Mouse (Mus musculus) layer of hippocampus, adult 11-12 months (tissue): ENCODE results near the gene Polq.
A peak's percentile ranks its signal among the peaks of the same experiment; 100 is the strongest.

Experiments
- DNase-seq: peaks from one replicate; pipeline ENCODE4 v3.0.0; 2022; ENCODE audit warnings: low spot score

The Polq gene

GRCm38 (mm10) chr16:37011061-37011921, at the start of gene Polq:
TSS of gene Polq (plus strand) at chr16:37011786.
- peak; percentile 93 for DNase-seq

- no peak for DNase-seq
These were observed 48.2 kb upstream of the Polq start for GRCm38 (mm10) chr16:36963415-36963814.

DNA sequence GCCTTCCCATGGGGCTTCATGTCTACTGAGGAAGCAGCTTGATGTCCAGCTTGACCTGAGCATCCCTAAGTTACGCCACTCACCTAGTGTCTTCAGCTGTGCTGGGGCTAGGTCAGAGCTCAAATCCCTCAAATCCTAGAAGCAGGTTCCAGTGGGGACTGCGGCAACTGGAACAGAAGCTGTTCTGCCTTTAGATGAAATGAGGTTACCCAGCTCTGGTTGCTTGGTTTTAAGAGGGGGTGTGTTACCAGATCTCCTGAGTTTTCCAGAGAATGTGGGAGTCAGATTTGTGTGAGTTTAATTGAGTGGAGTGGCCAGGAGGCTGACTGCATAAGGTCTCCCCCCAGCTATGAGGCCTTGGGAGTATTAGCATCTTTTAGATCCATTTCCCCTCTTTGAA, 32.5 kb upstream of the Polq start:
- no peak for DNase-seq

DNA sequence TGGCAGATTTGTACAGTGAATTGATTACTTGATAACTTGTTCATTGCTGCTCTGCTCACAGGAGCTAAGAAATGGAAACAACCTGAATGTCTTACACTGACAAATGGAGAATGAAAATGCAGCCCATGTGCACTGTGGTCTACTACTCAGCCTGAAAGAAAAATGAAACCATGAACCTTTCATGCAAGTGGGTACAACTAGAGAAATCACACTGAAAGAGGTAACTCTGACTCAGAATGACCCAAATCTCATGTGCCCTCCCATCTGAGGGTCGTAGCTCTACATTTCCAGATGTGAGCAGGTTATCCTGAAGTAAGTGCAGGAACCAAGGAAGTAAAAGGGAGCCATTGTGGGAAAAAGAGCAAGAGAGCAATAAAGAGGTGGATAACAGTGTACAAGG, 27.8 kb upstream of the Polq start:
- no peak for DNase-seq

DNA sequence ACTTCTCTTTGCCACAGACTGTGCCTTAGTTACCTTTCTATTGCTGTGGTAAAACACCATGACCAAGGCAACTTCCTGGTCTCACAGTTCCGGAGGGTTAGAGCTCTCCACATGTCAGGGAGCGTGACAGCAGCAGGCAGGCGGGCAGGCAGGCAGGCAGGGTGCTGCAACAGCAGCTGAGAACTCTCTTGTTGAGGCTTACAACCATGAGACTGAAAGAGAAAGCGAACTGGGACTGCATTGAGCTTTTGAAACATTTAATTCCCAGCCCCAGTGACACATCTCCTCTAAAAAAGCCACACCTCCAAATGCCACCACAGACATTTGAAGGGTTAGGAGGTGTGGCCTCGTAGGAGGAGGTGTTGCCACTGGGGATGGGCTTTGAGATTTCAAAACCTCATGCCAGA, 25.9 kb upstream of the Polq start:
- DNase-seq, result peak; percentile 11

- no peak for DNase-seq
These were observed 24.2 kb upstream of the Polq start for GRCm38 (mm10) chr16:36987399-36987798.

GRCm38 (mm10) chr16:36988066-36988465, 23.5 kb upstream of the Polq start:
- DNase-seq, result no peak

DNA sequence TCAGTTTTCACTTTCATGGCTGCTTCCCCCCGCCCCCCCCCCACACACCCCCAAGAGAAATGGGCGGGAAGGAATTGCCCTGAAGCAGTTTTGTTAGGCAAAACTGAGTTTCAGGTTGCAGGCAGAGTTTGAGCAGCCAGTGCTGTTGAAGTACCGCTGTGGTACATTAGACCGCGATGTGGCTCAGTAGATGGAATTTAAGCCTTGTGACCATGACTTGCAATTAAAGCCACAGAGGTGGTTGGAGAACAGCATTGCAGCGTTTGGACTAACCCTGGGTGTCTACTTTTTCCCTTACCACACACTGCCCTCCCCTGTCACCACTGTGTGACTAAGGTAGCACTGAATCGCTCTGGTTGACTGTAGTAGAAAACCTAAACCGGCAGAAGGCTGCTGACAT, 22.1 kb upstream of the Polq start:
- no peak for DNase-seq

DNA sequence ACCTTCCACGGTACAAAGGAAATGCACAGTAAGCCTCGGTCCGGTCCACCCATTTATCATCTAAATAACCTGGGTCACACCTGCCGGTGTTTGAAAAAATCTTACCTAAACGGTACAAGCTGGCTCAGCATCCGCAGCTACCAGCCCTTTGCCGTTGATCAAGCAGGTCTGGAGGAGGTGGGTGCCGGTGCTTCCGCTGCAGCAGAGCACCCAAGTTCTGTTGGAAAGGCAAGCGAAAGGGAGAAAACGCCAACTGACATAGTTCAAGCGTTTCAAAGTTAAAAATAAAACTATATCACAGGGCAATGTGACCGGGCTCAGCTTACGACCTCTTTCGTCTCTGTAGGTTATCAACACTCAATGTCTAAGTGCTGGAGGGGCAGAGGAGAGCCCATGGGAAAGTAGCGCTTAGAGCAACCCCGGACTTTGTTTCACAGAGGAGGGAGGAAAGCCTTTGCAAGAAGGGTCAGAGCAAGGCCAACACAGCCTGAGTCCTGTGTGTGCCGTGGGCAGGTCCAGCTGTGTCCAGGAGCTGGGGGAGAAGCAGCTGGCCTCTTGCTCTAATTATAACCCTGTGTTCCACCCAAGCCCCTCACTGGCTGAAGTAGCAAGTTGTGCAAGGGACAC, 21.5 kb upstream of the Polq start, which contains the start of gene Fbxo40:
Gene Fbxo40 (minus strand): TSS at position 469 of the 627 bp plus-strand sequence.
- no peak for DNase-seq

DNA sequence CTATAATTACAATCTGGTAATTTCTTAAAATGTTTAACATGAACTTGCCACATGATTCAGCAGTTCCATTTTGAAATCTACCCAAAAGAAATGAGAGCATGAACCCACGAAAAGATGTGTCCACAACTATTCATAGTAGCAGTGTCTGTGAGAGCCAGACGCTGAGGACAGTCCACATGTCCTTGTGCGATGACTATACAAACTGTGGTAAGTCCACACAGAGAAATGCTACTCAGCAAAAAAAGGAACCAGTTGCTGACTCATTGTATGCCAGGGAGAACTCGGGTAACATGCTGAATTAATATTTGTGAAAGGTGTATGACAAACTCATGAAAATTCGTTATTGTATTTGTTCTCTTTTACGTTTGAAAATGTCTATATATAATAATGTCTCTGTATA, 13.9 kb upstream of the Polq start:
- DNase-seq, result no peak

DNA sequence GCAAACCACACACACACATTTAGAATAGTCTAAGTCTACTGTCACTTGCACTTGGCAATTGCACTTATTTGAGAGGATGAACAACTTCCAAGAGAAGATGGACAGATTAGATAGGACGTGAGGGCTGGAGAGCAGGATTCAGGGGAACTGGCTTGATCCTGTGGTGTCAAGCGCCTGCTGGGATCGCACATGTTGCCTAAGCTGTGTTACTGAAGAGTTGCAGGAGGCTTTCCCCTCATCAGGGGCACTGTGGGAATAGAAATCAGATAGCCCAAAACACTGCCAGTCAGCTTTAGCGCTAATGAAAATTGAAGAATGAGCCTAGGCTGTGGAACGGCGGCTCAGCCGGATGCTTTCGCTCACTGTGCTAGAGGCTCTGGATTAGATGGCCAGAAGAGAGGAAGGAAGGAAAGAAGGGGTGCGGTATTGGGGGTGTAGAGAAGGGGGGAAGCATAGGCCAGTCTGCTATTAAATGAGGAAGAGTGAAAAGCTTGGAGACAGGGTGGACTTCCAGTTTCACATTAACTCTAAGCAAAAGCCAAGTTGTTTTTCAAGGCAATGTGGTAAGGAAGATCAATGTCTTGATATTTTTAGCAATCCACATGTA, 12.1 kb upstream of the Polq start:
- no peak for DNase-seq

- DNase-seq, result no peak
These were observed 2.3 kb upstream of the Polq start for GRCm38 (mm10) chr16:37009262-37009661.

GRCm38 (mm10) chr16:37010370-37010769, 1.2 kb upstream of the Polq start:
- DNase-seq, result peak; percentile 47

DNA sequence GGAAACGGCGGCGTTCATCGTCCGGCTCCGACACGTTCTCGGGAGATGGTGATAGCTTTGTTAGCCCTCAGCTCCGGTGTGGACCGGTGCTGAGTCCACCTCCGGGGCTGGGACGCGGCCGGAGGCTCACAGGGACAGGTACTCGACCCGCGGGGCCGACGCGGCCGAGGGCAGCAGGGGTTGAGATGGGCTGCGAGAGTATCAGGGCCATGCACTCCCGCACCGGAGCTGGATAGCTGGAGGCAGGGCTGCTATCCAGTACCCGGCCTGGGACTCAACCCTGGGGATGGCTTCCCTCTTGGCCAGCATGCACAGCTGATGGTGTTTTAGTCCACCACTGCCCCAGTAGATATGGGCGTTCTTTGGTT, 320 bp downstream of the Polq start:
- no peak for DNase-seq

DNA sequence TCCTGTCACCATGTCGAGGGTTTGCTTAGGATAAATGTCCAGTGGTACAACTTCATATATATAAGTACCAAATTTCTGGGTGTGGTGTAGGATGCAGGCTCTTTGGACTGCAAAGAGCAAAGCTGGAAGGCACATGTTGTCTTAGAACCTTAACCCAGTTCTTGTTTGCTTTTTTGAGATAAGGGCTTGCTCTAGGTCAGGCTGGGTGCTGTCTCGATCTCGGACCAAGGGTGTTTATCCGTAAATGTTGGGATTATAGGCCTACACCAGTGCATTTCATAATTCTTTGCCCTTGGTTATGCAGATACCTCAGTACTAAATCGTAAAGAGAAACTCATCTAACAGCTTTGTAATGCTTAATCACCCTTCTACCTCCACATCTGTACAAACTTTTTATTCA, 750 bp downstream of the Polq start:
- DNase-seq, result no peak

DNA sequence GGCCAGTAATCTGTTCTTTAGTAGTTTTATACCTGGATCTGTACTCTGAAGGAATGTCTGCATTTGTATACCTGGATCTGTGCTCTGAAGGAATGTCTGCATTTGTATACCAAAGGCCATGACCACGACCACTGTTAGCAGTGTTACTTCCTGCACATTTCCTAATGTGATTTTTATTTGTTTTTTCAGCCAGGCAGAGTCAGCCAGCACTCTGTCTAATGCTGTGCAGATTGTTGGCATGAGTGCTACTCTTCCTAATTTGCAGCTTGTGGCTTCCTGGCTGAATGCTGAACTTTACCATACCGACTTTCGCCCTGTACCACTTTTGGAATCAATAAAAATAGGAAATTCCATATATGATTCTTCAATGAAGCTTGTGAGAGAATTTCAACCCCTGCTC, 16.0 kb downstream of the Polq start:
- no peak for DNase-seq

GRCm38 (mm10) chr16:37031996-37032395, 20.4 kb downstream of the Polq start:
- no peak for DNase-seq

DNA sequence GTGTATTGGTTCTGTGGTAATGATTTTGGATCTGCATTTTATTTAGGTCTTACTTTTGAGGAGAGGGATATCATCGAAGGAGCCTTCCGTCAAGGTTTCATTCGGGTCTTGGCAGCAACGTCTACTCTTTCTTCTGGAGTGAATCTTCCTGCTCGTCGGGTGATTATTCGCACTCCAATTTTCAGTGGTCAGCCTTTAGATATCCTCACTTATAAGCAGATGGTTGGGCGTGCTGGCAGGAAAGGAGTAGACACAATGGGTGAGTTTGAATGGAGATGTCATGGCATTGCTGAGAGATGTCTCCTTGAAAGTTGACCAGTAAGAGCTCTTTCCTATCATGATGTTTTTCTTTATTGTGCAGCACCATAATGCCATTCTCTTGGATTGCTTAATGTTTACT, 23.2 kb downstream of the Polq start:
- no peak for DNase-seq

- no peak for DNase-seq
These were observed 48.0 kb downstream of the Polq start for GRCm38 (mm10) chr16:37059631-37060030.

GRCm38 (mm10) chr16:37061261-37061660, 49.7 kb downstream of the Polq start:
- DNase-seq, result no peak

- DNase-seq, result no peak
These were observed 60.8 kb downstream of the Polq start for GRCm38 (mm10) chr16:37072354-37072753.

GRCm38 (mm10) chr16:37089648-37090047, 78.1 kb downstream of the Polq start:
- DNase-seq, result no peak

GRCm38 (mm10) chr16:37094169-37094833, 82.7 kb downstream of the Polq start:
- DNase-seq, result no peak
